Mouse (Mus musculus) erythroblast, embryonic 14.5 days (primary cell): Measurements from ENCODE around the gene Cnn3.

Experiments used
- GATA1 ChIP-seq: IDR thresholded peaks from 2 replicates; pipeline ENCODE4 v1.6.1; 2012; ENCODE audit warnings: low read length, inconsistent platforms, mixed read lengths
- TAL1 ChIP-seq: IDR thresholded peaks from 3 replicates; pipeline ENCODE4 v1.6.1; 2012; ENCODE audit warnings: low read length, inconsistent platforms, mixed read lengths

DNA sequence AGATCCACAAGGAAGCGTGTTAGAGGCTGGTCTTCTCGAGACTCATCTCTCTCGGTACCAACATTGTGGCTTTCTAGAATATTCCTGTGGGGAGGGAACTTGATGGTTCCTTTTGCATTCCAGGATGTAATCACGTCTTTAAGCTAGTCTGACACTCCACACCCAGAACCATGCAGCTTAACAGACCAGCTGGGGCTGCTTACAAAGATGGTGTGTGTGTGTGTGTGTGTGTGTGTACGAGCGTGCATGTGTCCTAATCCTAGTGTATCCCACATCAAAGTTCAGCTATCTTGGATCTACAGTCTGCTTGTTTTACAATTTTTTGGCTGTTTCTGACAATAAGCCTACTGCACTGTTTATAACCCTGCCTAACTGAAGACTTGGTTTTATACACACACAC lies 29.3 kb upstream of the Cnn3 start:
- TF ChIP-seq GATA1 (no peak), TAL1 (no peak)
